Mouse (Mus musculus): ENCODE data around the gene Cfap43. TPM values are rescaled to one million over a fixed set of nuclear protein-coding genes. Genes with fewer than 3 reads are reported as not detected.

Gene Cfap43
- polyA plus RNA-seq, 1 experiment from 2014 or later, result 0.54 TPM

Other genes with a start within 250 kb of the Cfap43 start
- 0.36 and 0.38 TPM in 2 replicates for gene Col17a1, start 227.2 kb downstream of the Cfap43 start, polyA plus RNA-seq (2014; fragmentation: Nextera tagmentation; extraction: Ambion mirVana)
- gene Sfr1, start 187.6 kb downstream of the Cfap43 start, polyA plus RNA-seq (2014; fragmentation: Nextera tagmentation; extraction: Ambion mirVana), result 295 and 320 TPM in 2 replicates
- gene Gsto1, start 64.3 kb downstream of the Cfap43 start, polyA plus RNA-seq (2014; fragmentation: Nextera tagmentation; extraction: Ambion mirVana), result 105 and 116 TPM in 2 replicates
- gene Gsto2, start 53.8 kb downstream of the Cfap43 start, polyA plus RNA-seq (2014; fragmentation: Nextera tagmentation; extraction: Ambion mirVana), result 0.77 and 1.4 TPM in 2 replicates
- gene Itprip, start within 50 bp of the Cfap43 start, polyA plus RNA-seq (2014; fragmentation: Nextera tagmentation; extraction: Ambion mirVana), result 10.0 and 12.2 TPM in 2 replicates
- gene Cfap58, start 18.4 kb upstream of the Cfap43 start, polyA plus RNA-seq (2014; fragmentation: Nextera tagmentation; extraction: Ambion mirVana), result 0.36 and 0.37 TPM in 2 replicates